Mouse (Mus musculus) c-Kit-positive CD71-positive TER-119-positive erythroid progenitor cells, embryonic 14.5 days (primary cell): ENCODE results near the gene Foxi2.

ENCODE experiments used
- DNase-seq: peaks from one replicate; pipeline ENCODE4 v3.0.0-alpha.2; 2013; ENCODE audit warnings: low spot score

Foxi2 gene

DNA sequence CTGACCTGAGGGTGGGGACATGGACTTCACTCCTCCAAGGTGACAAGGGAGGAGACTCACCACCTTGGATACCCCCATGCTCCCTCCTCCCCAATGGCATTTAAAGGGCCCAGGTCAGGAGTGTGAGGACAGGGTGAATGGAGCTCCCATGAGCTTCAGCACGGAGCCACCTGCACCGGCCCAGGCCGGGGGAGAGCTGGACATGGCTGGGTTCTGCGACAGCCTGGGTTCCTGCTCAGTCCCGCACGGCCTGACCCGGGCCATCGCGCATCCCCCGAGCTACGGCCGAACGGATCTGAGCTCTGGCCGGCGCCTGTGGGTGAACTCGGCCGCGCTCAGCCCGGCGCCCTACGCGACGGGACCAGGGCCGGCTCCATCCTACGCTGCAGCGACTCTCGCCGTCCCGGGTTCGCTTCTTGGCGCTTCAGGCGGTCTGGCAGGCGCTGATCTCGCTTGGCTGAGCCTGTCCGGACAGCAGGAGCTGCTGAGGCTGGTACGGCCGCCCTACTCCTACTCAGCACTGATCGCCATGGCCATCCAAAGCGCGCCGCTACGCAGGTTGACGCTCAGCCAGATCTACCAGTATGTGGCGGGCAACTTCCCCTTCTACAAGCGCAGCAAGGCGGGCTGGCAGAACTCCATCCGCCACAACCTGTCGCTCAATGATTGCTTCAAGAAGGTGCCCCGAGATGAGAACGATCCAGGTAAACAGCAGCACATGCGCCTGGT is at the start of gene Foxi2:
Gene Foxi2, plus strand, starts transcription at position 72 of the 729 bp plus-strand sequence.
- DNase-seq: no peak

DNA sequence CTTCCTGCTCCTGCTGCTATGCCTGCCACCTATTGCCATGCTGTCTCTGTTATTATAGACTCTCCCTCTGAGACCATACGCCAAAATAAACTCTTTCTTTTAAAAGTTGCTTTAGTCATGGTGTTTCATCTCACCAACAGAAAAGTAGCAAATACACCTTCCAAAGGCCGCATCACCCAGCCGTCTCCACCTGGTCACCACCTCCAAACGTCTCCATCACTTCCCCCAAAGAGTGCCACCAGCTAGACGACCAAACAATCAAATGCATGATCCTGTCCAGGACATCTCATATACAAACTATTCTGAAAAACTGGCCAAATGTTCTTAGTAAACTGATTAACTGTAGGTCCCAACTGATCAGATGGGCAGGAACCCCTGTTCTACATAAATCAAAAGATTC is 45.5 kb upstream of the Foxi2 start:
- no peak for DNase-seq

DNA sequence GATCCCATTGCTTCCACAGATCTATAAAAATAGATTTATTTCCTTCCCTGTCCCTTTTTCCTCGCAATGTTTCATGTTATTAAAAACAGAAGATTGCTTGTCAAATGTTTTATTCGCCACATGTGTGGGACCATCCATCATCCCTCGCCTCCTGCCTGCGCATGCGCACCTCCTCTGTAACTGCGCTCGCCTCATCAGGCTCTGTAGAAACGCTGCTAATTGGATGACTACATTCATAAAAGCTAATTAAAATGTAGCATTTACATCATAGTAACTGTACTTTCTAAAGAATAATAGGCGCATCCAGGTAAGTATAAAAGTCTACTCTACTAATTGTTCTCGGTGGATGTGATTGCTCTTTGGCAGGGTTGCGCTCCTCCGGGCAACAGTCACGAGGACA is 34.1 kb upstream of the Foxi2 start:
- DNase-seq: no peak

DNA sequence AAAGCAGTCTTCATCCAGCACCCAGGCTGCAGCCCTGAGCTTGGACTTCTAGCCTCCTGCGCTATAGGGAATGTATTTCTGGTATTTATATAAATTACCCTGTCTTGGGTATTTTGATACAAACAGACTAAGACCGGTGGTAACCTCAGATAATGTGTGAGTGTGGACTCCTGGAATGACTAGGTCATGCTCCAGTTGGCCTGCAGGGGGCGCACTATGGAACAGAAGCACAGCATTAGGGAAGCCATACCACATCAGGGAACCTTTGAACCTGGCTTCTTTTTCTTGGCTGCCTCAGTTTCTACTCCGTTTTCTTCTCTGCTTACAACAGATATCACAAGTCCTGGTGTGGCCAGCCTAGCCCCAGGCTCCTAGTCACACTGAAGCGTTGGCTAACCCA is 33.2 kb upstream of the Foxi2 start:
- peak; percentile 34 for DNase-seq

DNA sequence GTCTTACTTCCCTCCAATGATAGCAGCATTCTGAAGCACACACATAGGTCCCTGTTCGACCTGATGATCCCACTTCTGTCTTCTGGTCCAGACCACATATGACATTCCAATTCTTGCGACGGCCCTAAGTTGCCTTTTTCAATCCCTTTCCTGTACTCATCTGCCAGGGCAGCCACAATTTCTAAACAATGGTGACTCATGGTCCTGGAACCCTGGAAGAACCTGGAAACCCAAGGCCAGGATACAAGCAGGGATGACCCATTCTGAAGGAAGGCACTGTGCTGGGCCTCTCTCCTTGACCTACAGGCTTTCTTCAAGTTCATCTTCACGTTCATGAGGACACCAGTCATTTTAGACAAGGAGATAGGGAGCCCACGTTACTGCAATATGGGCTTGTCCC is 31.8 kb upstream of the Foxi2 start:
- no peak for DNase-seq

DNA sequence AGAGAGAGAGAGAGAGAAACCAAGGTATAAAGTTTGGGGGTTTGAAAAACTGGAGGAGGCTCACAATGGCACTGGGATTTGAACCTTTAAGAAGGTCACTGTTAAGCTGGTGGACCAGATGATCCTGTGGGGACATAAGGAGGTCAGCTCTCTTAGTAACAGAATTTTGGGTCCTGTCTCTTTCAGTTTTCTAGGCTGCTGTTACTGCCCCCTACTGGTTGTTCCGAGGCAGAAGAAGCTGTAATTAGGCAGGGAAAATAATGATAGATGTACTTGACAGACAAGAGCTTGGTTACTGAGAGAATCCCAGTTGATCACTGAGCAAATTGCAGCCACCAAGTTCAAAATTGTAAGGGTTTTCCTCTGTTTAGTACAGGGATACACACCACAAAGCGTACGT is 21.1 kb upstream of the Foxi2 start:
- DNase-seq: no peak

DNA sequence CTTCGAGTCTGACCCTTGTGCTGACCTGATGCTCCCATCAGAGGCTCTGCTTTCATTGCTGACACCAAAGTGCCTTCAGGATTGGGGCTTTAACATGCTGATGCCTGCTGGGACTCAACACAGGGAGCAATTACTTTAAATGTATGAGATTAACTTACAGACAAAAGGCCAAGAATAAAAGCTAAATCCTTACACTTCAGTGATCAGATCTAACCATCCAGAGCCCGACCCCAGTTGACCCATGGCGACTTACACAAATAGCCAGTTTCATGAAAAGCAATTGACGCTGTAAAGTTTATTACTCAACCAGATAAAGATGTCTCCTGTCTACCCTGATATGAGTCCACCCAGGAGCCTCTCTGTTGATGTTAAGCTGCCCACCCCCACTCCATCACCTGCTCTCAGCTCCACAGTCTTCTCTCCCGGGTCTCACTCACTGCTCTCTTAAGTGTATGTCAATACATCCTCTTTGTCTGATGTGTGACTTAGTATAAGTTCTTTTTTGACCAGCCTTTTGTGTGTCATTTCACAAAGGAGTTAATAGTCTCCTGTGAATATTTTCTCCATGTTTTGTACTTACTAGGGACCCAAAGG is 17.1 kb upstream of the Foxi2 start:
- no peak for DNase-seq

DNA sequence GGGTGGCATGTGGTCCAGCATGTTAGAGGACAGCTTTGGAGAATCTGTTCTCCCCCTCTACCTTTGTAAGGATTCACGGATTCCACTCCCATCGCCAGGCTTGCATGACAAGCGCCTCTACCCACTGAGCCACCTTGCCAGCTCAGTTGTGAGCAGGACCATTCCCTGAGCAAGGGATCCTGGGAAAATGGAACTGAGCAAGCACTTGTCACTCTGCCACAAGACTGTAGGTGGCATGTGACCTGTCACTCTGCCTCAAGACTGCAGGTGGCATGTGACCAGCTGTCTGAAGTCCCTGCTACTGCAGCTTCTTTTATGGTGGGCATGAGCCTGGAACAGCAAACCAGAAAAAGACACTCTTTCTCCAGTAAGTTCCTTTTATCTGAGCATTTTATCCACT is 15.7 kb upstream of the Foxi2 start:
- DNase-seq: no peak

DNA sequence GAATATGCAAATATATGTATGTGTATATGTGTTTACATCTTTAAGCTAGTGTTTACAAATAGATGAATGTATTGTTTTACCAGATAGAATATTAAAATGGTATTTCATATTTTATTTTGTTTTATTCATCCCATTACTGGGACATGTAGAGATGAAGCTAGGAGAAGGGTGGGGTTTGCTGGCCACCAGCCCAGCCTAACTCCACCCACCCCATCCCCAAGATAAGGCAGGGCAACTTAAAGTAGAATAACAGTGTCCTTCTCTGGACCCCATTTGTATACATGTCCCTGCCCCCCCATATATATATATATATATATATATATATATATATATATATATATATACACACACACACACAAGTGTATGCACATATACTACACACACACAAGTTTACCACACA is 14.9 kb upstream of the Foxi2 start:
- no peak for DNase-seq

DNA sequence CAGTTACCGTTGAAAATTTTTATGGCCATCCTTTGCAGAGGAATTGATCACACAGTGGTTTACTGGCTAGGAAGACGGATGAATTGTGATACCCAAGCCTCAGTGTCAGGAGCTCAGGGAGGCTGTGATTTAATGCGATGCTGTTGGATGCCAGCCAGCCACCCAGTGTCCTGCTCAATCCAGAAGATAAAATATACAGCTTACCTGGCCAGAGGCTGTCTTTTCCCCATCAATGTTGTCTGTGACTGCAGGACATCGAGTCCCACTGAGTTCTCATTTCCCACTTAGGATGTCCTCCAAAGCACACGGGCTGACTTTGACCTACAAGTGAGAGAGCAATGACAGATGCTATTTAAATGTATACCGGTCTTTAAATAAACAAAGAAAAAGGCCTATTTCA is 13.0 kb upstream of the Foxi2 start:
- DNase-seq: no peak

DNA sequence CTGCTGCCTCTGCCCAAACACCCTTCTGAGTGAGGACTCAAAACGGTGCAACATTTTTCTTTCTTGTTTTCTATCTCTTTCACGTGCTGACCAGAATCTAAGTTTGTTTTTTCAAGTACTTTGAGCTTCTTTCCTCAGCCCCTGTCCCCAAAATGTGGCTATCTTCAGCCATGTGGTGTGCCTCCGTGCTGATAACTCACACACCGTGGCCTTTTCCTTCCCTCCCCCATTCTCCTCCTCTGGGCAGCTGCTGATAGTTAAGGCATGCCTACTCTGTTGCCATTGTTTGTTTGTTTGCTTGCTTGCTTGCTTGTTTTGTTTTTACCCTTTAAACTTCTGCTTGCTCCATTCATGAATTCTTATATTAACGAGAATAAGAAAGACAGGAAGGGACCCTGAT is 12.2 kb upstream of the Foxi2 start:
- peak; percentile 44 for DNase-seq

DNA sequence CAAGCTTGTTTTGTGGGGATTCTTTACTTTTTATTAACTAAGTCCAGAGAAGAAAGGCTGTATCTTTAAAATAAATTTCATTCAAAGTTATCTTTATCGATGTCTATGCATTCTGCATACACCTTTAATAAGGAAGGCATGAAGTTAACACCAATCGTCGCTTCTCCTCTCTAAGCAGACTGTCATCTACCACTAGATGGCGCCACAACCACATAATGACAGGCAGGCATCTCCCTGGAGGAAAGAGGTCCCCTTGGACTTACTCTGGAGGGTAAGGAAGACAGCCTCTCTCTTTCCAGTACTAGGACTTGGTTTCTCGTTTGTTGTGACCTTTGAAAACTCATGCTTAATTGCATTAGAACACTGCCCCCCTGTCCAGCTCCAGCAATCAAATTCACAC is 6.7 kb upstream of the Foxi2 start:
- peak; percentile 68 for DNase-seq

DNA sequence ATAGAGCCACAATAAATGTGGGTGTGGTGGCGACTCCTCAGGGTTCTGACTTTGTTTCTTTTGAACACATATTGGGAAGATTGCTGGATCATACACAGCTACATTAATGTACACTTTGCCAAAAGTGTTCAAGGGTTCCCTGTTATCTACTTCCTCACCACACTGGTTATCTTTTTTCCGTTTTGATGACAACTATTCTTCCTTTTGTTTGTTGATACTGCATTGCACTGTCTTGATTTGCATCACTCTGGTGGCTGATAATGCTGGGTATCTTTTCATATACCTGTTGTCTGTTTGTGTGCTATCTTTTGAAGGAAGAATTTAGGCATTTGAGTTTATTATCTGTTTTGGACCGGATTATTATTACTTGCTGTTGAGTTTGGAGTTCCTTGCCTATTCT is 3.3 kb upstream of the Foxi2 start:
- no peak for DNase-seq

DNA sequence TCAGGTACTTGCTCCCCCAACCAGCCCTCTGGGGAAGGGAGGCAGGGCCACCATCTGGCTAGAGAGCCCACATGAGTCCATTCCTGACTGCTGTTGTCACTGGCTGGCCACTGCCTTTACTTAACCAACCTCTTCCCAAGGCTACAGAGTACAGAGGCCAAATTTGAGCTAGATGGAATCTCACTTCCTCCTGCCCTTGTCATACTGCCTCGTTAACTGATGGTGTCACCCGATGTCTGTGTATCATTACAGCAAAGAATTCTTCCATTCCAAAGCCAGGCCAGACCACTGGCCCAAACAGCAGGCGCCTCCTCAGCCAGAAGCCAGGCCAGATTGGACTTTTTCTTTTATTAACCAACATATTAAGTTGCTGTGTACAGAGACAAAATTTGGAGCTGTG is 1.6 kb upstream of the Foxi2 start:
- no peak for DNase-seq

DNA sequence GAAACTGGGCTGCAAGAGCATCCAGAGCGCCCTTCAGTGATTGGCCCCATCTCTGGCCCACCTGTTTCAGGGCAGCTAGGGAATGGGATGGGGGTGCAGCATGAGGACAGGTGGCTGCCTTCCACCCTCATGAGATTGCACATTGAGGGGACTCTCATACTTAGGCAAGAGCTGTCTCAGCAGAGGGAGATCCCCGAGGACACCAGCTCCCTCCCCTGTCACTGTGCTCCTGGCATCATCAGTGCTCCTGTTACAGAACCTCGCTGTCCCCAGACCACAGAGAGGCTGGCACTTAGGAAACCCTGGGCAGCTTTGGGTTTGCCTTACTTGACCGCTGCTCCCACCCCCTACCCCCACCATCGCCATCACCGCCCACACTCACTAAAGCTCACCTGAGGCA is 2.2 kb downstream of the Foxi2 start:
- DNase-seq: no peak

DNA sequence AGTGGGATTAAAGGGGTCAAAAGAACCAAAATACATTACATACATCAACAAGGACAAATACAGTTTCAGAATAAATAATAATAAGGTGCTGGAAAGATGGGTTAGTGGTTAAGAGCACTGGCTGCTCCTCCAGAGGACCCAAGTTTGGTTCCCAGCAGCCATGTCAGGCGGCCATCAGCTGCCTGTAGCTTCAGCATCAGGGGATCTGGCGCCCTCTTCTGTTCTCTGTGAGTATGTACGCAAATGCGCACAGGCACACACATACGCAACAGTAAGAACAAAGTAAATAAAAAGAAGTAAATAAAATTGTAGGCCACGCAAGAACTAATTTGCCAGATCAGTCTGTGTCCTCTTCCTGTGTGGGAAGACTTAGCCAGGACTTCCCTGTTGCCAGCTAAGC is 18.7 kb downstream of the Foxi2 start:
- peak; percentile 11 for DNase-seq

DNA sequence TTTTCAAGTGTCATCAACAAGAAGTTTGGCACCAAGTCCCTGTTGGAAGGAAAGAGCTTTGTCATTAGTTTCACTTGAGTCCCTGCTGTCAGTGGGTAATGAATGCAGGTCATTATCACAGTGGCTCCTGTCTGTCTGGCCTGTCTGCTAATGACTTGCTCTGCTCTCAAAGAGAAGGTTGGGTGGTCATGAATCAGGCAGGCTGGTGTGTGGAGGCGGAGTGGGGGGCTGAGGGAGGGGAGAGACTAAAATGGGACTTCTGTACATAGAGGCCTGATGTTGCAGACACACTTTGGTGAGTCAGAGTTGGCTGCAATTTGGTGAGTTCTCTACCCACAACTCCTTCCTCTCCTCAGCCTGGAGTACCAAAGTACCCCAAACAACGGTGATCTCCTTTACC is 20.8 kb downstream of the Foxi2 start:
- no peak for DNase-seq

DNA sequence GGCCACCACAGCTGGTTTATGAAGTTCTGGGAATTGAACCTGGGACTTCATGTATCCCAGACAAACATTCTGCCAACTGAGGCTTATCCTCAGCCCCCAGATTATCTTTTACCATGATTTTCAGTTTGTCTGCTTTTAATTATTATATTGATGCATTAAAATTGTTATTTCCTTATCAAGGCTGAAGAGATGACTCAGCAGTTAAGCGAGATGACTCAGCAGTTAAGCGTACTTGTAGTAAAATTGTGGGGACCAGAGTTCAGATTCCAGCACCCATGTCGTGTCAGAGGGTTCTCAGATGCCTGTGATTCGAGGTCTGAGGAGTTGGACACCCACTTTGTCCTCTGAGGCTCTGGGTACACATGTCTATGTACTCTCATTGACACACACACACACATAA is 33.8 kb downstream of the Foxi2 start:
- DNase-seq: peak; percentile 12

DNA sequence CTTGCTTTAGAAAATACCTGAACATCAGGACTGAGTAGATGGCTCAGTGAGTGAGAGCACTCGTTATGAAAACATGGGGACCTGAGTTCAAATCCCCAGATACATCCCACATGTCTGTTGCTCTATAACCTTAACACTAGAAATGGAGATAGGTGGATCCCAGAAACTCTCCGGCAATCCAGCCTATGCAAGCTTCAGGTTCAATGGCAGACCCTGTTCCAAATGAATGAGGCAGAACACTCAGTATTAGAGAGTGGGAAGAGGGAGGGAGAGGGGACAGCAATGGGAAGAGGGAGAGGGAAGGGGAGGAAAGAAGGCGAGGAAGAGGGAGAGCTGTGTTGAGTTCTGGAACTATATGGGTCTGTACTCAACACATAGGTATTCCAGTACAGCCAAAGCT is 41.2 kb downstream of the Foxi2 start:
- no peak for DNase-seq

DNA sequence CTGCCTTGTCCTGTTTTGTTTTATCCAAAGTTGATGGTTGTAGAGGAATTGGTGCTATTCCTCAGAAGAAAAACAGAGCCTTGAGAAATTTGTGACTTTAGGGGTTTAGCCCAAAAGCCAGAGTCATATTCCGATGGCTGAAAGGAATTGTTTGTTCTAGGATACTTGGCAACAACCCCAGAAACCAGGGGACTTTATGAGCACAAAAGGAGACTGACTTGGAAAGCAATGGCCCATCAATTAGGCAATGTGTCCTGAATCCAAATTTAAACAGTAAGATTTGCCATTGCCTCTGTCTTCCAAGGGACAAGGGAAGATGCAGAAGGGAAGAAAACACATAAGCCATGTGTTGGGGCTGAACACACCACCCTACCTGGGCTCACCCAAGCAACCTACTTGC is 42.3 kb downstream of the Foxi2 start:
- no peak for DNase-seq

DNA sequence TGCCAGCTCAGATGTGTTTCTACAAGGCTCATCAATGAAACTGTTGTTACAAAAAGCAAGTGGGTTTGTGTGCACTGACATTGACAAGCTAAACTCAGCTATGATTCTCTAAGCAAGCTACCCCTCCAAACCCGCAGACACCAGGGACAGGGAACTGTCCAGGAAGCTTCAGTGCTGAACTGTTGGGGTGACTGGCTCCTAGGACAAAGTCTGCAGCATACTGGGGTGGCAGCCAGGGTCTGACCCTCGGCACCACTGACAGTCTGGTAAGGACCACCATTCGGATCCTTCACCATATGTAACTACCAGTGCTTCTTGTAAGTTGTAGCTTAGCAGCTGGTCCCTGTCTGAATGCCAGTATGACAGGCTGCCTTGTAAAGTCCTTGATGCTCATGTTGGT is 43.6 kb downstream of the Foxi2 start:
- DNase-seq: no peak
